Mouse (Mus musculus) CD4-positive naive resting alpha-beta T cell, adult 76 days (primary cell): Measurements from ENCODE around the gene Olfr1480. TPM values are rescaled to one million over a fixed set of nuclear protein-coding genes. Genes with fewer than 3 reads are reported as not detected.

Source experiments
- total RNA-seq: library from RNA; stranded (reverse); gene quantifications from one replicate; pipeline ENCODE4 v1.2.4, GENCODE M21; 2023

Gene Olfr1480
- not detected for total RNA-seq

DNA sequence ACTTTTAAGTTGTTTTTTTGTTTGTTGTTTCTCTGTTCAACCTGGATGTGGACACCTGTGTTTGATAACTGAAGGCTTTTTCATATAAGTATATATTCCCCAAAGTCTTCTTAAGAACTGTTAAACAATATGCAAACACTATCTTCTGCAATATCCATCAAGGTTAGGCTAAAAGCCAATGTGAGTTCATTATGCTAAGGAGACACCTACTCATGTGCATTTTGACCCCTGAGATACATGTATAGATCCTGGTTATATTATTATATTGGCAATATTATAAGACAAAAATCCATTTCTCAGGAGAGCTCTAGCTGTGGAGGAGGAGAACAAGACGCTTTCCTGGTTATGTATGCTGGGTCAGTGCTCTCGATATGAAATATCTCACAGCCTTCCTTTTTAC lies at the start of gene Olfr1480:
Gene Olfr1480 (plus strand): TSS at position 301 of the 400 bp plus-strand sequence.

GRCm38 (mm10) chr19:13480096-13480495 lies 47.6 kb upstream of the Olfr1480 start, which contains the start of gene Olfr1475:
Gene Olfr1475 (minus strand): TSS chr19:13480196.

DNA sequence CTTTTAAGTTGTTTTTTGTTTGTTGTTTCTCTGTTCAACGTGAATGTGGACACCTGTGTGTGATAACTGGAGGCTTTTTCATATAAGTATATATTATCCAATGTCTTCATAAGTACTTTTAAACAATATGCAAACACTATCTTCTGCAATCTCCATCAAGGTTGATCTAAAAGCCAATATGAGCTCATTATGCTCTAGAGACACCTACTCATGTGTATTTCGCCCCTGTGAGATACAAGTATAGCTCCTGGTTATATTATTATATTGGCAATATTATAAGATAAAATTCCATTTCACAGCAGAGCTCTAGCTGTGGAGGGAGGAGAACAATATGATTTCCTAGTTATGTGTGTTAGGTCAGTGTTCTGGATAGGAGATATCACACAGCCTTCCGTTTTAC lies 27.5 kb upstream of the Olfr1480 start, which contains the start of gene Olfr1477:
Gene Olfr1477 (plus strand): TSS at position 301 of the 400 bp plus-strand sequence.

Other genes with a start within 250 kb of the Olfr1480 start
- gene Olfr1465, start 212.4 kb upstream of the Olfr1480 start, total RNA-seq = not detected
- not detected for gene Olfr1466, start 189.1 kb upstream of the Olfr1480 start, total RNA-seq
- gene Olfr1467, start 165.7 kb upstream of the Olfr1480 start, total RNA-seq = not detected
- not detected for gene Olfr1469, start 120.1 kb upstream of the Olfr1480 start, total RNA-seq
- gene Olfr1471, start 84.5 kb upstream of the Olfr1480 start, total RNA-seq = not detected
- gene Olfr1472, start 71.8 kb upstream of the Olfr1480 start, total RNA-seq = not detected
- not detected for gene Olfr1474, start 58.3 kb upstream of the Olfr1480 start, total RNA-seq
- gene Olfr1475, start 47.7 kb upstream of the Olfr1480 start, total RNA-seq = not detected
- not detected for gene Olfr1477, start 27.4 kb upstream of the Olfr1480 start, total RNA-seq
- not detected for gene Olfr1484, start 55.6 kb downstream of the Olfr1480 start, total RNA-seq
- not detected for gene Olfr1487, start 89.5 kb downstream of the Olfr1480 start, total RNA-seq
- not detected for gene Olfr1489, start 103.7 kb downstream of the Olfr1480 start, total RNA-seq
- gene Olfr1490, start 123.2 kb downstream of the Olfr1480 start, total RNA-seq = not detected
- not detected for gene Olfr1491, start 169.4 kb downstream of the Olfr1480 start, total RNA-seq
- not detected for gene Olfr1493-ps1, start 195.4 kb downstream of the Olfr1480 start, total RNA-seq
- gene Olfr1494, start 211.8 kb downstream of the Olfr1480 start, total RNA-seq = not detected
- gene Olfr1495, start 236.7 kb downstream of the Olfr1480 start, total RNA-seq = not detected
- gene Olfr1496, start 250.0 kb downstream of the Olfr1480 start, total RNA-seq = not detected